Mouse (Mus musculus): Measurements from ENCODE around the gene Ppp1r3g. TPM values are rescaled to one million over a fixed set of nuclear protein-coding genes. Genes with fewer than 3 reads are reported as not detected.

The Ppp1r3g gene
- polyA plus RNA-seq (2017; shearing (Covaris generic)) = not detected

GRCm38 (mm10) chr13:35958539-35958938, at the start of gene Ppp1r3g:
Gene Ppp1r3g, plus strand, starts transcription at chr13:35958839.

Other genes with a start within 250 kb of the Ppp1r3g start
- gene Rpp40, start 52.5 kb upstream of the Ppp1r3g start, polyA plus RNA-seq (2017; shearing (Covaris generic)) = 11.2 TPM
- 36.0 TPM for gene Fars2, start 158.6 kb downstream of the Ppp1r3g start, polyA plus RNA-seq (2017; shearing (Covaris generic))
- gene Lyrm4, start 158.7 kb downstream of the Ppp1r3g start, polyA plus RNA-seq (2017; shearing (Covaris generic)) = 7.1 TPM

All from effector memory CD4-positive, alpha-beta T cell, adult 7 months (primary cell).